Mouse (Mus musculus): ENCODE data around the gene Col26a1.

GRCm38 (mm10) chr5:136931896-136932295 is 48.9 kb upstream of the Col26a1 start:
- TF ChIP-seq EP300 (IDR thresholded peaks at IDR 0.05) = no peak
- no peak for TF ChIP-seq CTCF (IDR thresholded peaks at IDR 0.05)

Measured in lung, postnatal 0 days (tissue).